Mouse (Mus musculus): Measurements from ENCODE around the gene 4930451I11Rik. TPM values are rescaled to one million over a fixed set of nuclear protein-coding genes. Genes with fewer than 3 reads are reported as not detected.

Gene 4930451I11Rik
- polyA plus RNA-seq, 1 experiment from 2014 or later: not detected

GRCm38 (mm10) chr7:126809723-126810369 is 21.6 kb downstream of the 4930451I11Rik start:
- ATAC-seq (replicated peaks; ENCODE audit: low FRiP score, low TSS enrichment, low read depth) (no peak), DNase-seq (ENCODE audit: low spot score) (no peak)
- Histone ChIP-seq H3K4me3 (ENCODE audit: low read depth, low read length) (0 out of 2 replicates have a peak overlapping the region, but pooled peaks have one; percentile 73), H3K27me3 (replicated peaks; ENCODE audit: control insufficient read depth, insufficient read depth, low read length) (no peaks in the 10 kb centered on the region), H3K27ac (ENCODE audit: low read depth) (peak overlapping the region; percentile 76; the same call in 1 of the 2 replicates), H3K9ac (ENCODE audit: low read length) (peak overlapping the region; percentile 69), H3K36me3 (ENCODE audit: control insufficient read depth, insufficient read depth, low read length) (0 out of 2 replicates have a peak, but pooled peaks cover 7% of the 10 kb centered on the region), H3K9me3 (ENCODE audit: control insufficient read depth, low read length) (no peaks in the 10 kb centered on the region), H3K4me1 (replicated peaks; ENCODE audit: control insufficient read depth, insufficient read depth, low read length) (peaks cover 15% of the 10 kb centered on the region), H3K4me2 (ENCODE audit: low read length) (peak overlapping the region; percentile 87)
- WGBS: 56% methylated on average over 5 of the region's 5 CpGs

DNA sequence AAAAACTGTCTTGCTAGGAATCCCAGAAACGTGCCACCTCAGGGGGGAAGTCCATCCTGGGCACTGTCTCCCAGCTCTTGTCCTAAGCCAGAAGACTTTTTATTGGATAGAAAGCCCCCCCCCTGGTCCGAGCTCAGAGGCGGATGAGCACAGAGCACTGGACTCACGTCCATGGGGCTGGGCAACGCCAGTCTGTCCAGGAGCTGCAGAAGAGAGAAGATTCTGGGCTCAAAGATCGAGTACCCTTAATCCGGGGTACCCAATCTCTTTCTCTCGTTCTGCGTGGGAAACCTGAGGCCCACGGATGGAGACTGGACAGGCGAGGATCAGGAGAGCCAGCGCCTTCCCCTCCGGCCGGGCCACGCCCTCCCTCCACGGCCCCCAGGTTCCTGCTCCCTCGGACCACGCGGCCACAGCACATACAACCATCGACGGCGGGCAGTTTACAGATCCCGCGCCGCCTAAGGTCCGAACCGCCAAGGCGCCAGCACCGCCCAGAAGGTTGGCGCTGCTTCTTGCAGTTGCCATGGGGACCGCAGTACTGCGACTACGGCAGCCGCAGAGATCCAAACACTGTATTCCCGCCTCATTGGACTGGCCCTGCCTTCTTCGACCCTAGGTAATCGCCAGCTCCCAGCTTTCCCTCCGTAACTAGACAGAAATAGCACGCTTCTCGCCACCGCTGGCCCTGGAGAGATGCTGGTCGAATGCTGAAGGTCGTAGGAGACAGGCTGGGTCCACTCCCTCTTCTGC is 22.6 kb downstream of the 4930451I11Rik start:
- H3K4me1 ChIP-seq (replicated peaks; ENCODE audit: control insufficient read depth, insufficient read depth, low read length): peaks cover 15% of the 10 kb centered on the region
- H3K27me3 ChIP-seq (replicated peaks; ENCODE audit: control insufficient read depth, insufficient read depth, low read length): no peaks in the 10 kb centered on the region
- H3K4me3 ChIP-seq (ENCODE audit: low read depth, low read length): peak overlapping the region; percentile 73
- peak; percentile 87 for DNase-seq (ENCODE audit: low spot score)
- no peaks in the 10 kb centered on the region for H3K9me3 ChIP-seq (ENCODE audit: control insufficient read depth, low read length)
- 0 out of 2 replicates have a peak, but pooled peaks cover 11% of the 10 kb centered on the region for H3K36me3 ChIP-seq (ENCODE audit: control insufficient read depth, insufficient read depth, low read length)
- peak; percentile 94 for ATAC-seq (replicated peaks; ENCODE audit: low FRiP score, low TSS enrichment, low read depth)
- H3K27ac ChIP-seq (ENCODE audit: low read depth): peak overlapping the region; percentile 76
- peak overlapping the region; percentile 87 for H3K4me2 ChIP-seq (ENCODE audit: low read length)
- peak overlapping the region; percentile 69 for H3K9ac ChIP-seq (ENCODE audit: low read length)
- WGBS: under 1% methylated on average over 43 of the region's 43 CpGs

DNA sequence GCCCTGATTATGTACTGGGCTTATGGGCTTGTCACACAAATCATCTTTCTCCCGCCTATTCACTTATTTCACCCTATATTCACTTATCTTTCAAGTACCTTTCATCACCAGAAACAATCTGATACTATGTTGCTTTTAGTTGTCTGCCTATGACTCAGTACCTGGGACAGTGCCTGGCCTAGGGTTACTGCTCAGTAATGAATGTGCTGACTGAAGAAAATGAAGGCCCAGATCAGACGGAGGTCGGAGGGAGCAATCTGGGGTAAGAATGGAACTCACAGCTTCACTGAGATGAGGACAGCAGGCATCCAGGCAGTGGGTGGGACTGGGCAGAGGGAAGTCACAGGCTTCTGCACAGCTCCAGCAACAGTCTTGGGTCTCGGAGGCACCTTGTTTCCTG is 24.0 kb downstream of the 4930451I11Rik start:
- WGBS: 73% methylated on average over 4 of the region's 4 CpGs
- Histone ChIP-seq H3K9me3 (ENCODE audit: control insufficient read depth, low read length) (no peaks in the 10 kb centered on the region), H3K4me2 (ENCODE audit: low read length) (peak overlapping the region; percentile 87), H3K4me1 (replicated peaks; ENCODE audit: control insufficient read depth, insufficient read depth, low read length) (peaks cover 15% of the 10 kb centered on the region), H3K36me3 (ENCODE audit: control insufficient read depth, insufficient read depth, low read length) (peaks cover 15% of the 10 kb centered on the region; the same call in 1 of the 2 replicates), H3K9ac (ENCODE audit: low read length) (no peak overlapping the region; the same call in 1 of the 2 replicates), H3K27ac (ENCODE audit: low read depth) (no peak overlapping the region), H3K27me3 (replicated peaks; ENCODE audit: control insufficient read depth, insufficient read depth, low read length) (no peaks in the 10 kb centered on the region), H3K4me3 (ENCODE audit: low read depth, low read length) (no peak overlapping the region)
- DNase-seq (ENCODE audit: low spot score): no peak
- ATAC-seq (replicated peaks; ENCODE audit: low FRiP score, low TSS enrichment, low read depth): no peak

DNA sequence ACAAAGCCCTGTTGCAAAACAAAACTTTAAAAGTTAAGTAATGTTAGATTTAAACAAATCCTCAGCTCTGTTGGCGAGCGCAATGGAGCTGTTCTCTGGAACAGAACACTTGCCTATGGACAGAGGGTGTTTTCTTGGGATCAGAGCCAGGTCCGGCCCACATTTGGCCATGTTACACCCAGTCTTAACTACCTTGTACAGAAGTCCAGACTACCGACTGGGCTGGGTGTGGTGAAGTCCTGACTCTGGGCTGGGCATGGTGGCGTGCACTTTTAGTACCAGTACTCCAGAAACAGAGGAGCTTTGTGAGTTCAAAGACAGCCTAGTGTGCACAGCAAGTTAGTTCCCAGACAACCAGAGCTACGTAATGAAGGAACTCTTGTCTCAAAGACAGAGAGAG is 24.5 kb downstream of the 4930451I11Rik start:
- no peak overlapping the region for H3K4me2 ChIP-seq (ENCODE audit: low read length)
- H3K27me3 ChIP-seq (replicated peaks; ENCODE audit: control insufficient read depth, insufficient read depth, low read length): no peaks in the 10 kb centered on the region
- H3K27ac ChIP-seq (ENCODE audit: low read depth): no peak overlapping the region
- H3K9me3 ChIP-seq (ENCODE audit: control insufficient read depth, low read length): no peaks in the 10 kb centered on the region
- no peak overlapping the region for H3K9ac ChIP-seq (ENCODE audit: low read length)
- ATAC-seq (replicated peaks; ENCODE audit: low FRiP score, low TSS enrichment, low read depth) (no peak), DNase-seq (ENCODE audit: low spot score) (no peak)
- no peak overlapping the region for H3K4me3 ChIP-seq (ENCODE audit: low read depth, low read length)
- H3K36me3 ChIP-seq (ENCODE audit: control insufficient read depth, insufficient read depth, low read length): peaks cover 15% of the 10 kb centered on the region; the same call in 1 of the 2 replicates
- peaks cover 15% of the 10 kb centered on the region for H3K4me1 ChIP-seq (replicated peaks; ENCODE audit: control insufficient read depth, insufficient read depth, low read length)
- WGBS: 81% methylated on average over 6 of the region's 6 CpGs

GRCm38 (mm10) chr7:126803751-126804150 is 27.7 kb downstream of the 4930451I11Rik start:
- no peak overlapping the region for H3K4me3 ChIP-seq (ENCODE audit: low read depth, low read length)
- ATAC-seq (replicated peaks; ENCODE audit: low FRiP score, low TSS enrichment, low read depth): no peak
- no peak for DNase-seq (ENCODE audit: low spot score)
- no peak overlapping the region for H3K4me2 ChIP-seq (ENCODE audit: low read length)
- no peak overlapping the region for H3K9ac ChIP-seq (ENCODE audit: low read length)
- H3K4me1 ChIP-seq (replicated peaks; ENCODE audit: control insufficient read depth, insufficient read depth, low read length): peaks cover 20% of the 10 kb centered on the region
- peaks cover 15% of the 10 kb centered on the region; the same call in 1 of the 2 replicates for H3K36me3 ChIP-seq (ENCODE audit: control insufficient read depth, insufficient read depth, low read length)
- H3K27ac ChIP-seq (ENCODE audit: low read depth): no peak overlapping the region
- H3K27me3 ChIP-seq (replicated peaks; ENCODE audit: control insufficient read depth, insufficient read depth, low read length): no peaks in the 10 kb centered on the region
- no peaks in the 10 kb centered on the region for H3K9me3 ChIP-seq (ENCODE audit: control insufficient read depth, low read length)

GRCm38 (mm10) chr7:126803181-126803580 is 28.3 kb downstream of the 4930451I11Rik start:
- H3K4me1 ChIP-seq (replicated peaks; ENCODE audit: control insufficient read depth, insufficient read depth, low read length): peaks cover 18% of the 10 kb centered on the region
- ATAC-seq (replicated peaks; ENCODE audit: low FRiP score, low TSS enrichment, low read depth) (no peak), DNase-seq (ENCODE audit: low spot score) (no peak)
- H3K9me3 ChIP-seq (ENCODE audit: control insufficient read depth, low read length): no peaks in the 10 kb centered on the region
- H3K27me3 ChIP-seq (replicated peaks; ENCODE audit: control insufficient read depth, insufficient read depth, low read length): no peaks in the 10 kb centered on the region
- H3K4me2 ChIP-seq (ENCODE audit: low read length): no peak overlapping the region
- WGBS: 70% methylated on average over 6 of the region's 6 CpGs
- no peak overlapping the region for H3K9ac ChIP-seq (ENCODE audit: low read length)
- no peak overlapping the region for H3K4me3 ChIP-seq (ENCODE audit: low read depth, low read length)
- peaks cover 15% of the 10 kb centered on the region; the same call in 1 of the 2 replicates for H3K36me3 ChIP-seq (ENCODE audit: control insufficient read depth, insufficient read depth, low read length)
- no peak overlapping the region for H3K27ac ChIP-seq (ENCODE audit: low read depth)

GRCm38 (mm10) chr7:126802134-126802889 is 29.1 kb downstream of the 4930451I11Rik start:
- no peak overlapping the region for H3K9ac ChIP-seq (ENCODE audit: low read length)
- no peak for ATAC-seq (replicated peaks; ENCODE audit: low FRiP score, low TSS enrichment, low read depth)
- WGBS: 82% methylated on average over 11 of the region's 11 CpGs
- H3K4me1 ChIP-seq (replicated peaks; ENCODE audit: control insufficient read depth, insufficient read depth, low read length): peaks cover 18% of the 10 kb centered on the region
- DNase-seq (ENCODE audit: low spot score): no peak
- no peaks in the 10 kb centered on the region for H3K27me3 ChIP-seq (replicated peaks; ENCODE audit: control insufficient read depth, insufficient read depth, low read length)
- no peaks in the 10 kb centered on the region for H3K9me3 ChIP-seq (ENCODE audit: control insufficient read depth, low read length)
- H3K36me3 ChIP-seq (ENCODE audit: control insufficient read depth, insufficient read depth, low read length): peaks cover 16% of the 10 kb centered on the region
- no peak overlapping the region for H3K4me2 ChIP-seq (ENCODE audit: low read length)
- no peak overlapping the region for H3K27ac ChIP-seq (ENCODE audit: low read depth)
- H3K4me3 ChIP-seq (ENCODE audit: low read depth, low read length): no peak overlapping the region

GRCm38 (mm10) chr7:126801057-126801422 is 30.4 kb downstream of the 4930451I11Rik start:
- Histone ChIP-seq H3K9me3 (ENCODE audit: control insufficient read depth, low read length) (no peaks in the 10 kb centered on the region), H3K27ac (ENCODE audit: low read depth) (no peak overlapping the region), H3K4me3 (ENCODE audit: low read depth, low read length) (no peak overlapping the region), H3K9ac (ENCODE audit: low read length) (no peak overlapping the region), H3K4me1 (replicated peaks; ENCODE audit: control insufficient read depth, insufficient read depth, low read length) (peaks cover 24% of the 10 kb centered on the region), H3K36me3 (ENCODE audit: control insufficient read depth, insufficient read depth, low read length) (peaks cover 29% of the 10 kb centered on the region), H3K4me2 (ENCODE audit: low read length) (no peak overlapping the region), H3K27me3 (replicated peaks; ENCODE audit: control insufficient read depth, insufficient read depth, low read length) (no peaks in the 10 kb centered on the region)
- ATAC-seq (replicated peaks; ENCODE audit: low FRiP score, low TSS enrichment, low read depth) (no peak), DNase-seq (ENCODE audit: low spot score) (no peak)
- WGBS: 93% methylated on average over 16 of the region's 16 CpGs

All from intestine, embryonic 14.5 days (tissue).